Mouse (Mus musculus) forebrain, embryonic 16.5 days (tissue): ENCODE results near the gene Dennd1a. TPM values are rescaled to one million over a fixed set of nuclear protein-coding genes. Genes with fewer than 3 reads are reported as not detected.
A peak's percentile ranks its signal among the peaks of the same experiment; 100 is the strongest.

ENCODE experiments used
- ATAC-seq: fragments of 200-750 bp; cut with Nextera tagmentation; 2 replicates; pipeline ENCODE4 v1.8.0; 2017; ENCODE audit warnings: mild to moderate bottlenecking, moderate library complexity
- H3K27ac ChIP-seq: fragments of 300-500 bp; sonication (generic); 2 replicates; pipeline ENCODE4 v1.5.1; 2014; ENCODE audit warnings: low read length, control low read depth
- H3K27me3 ChIP-seq: fragments of 300-500 bp; sonication (generic); replicated peaks from 2 replicates; pipeline ENCODE4 v1.6.1; 2014; ENCODE audit warnings: low read length; ENCODE audit not compliant: control insufficient read depth, insufficient read depth
- H3K36me3 ChIP-seq: fragments of 300-500 bp; sonication (generic); 2 replicates; pipeline ENCODE4 v1.6.1; 2014; ENCODE audit not compliant: control insufficient read depth, insufficient read depth
- H3K4me1 ChIP-seq: fragments of 300-500 bp; sonication (generic); replicated peaks from 2 replicates; pipeline ENCODE4 v1.6.1; 2014; ENCODE audit warnings: low read length; ENCODE audit not compliant: control insufficient read depth, insufficient read depth
- H3K4me2 ChIP-seq: fragments of 300-500 bp; sonication (generic); 2 replicates; pipeline ENCODE4 v1.6.1; 2014; ENCODE audit warnings: mild to moderate bottlenecking, low read length, control low read depth
- H3K4me3 ChIP-seq: fragments of 300-500 bp; sonication (generic); replicated peaks from 2 replicates; pipeline ENCODE4 v1.5.1; 2014; ENCODE audit warnings: mild to moderate bottlenecking, low read length, control low read depth
- H3K9ac ChIP-seq: fragments of 300-500 bp; sonication (generic); replicated peaks from 2 replicates; pipeline ENCODE4 v1.6.1; 2014; ENCODE audit warnings: low read depth, low read length, control low read depth
- H3K9me3 ChIP-seq: fragments of 300-500 bp; sonication (generic); 2 replicates; pipeline ENCODE4 v1.6.1; 2016; ENCODE audit warnings: low read length; ENCODE audit not compliant: control insufficient read depth
- WGBS: fragments of 180-500 bp; shearing (Covaris S2); extraction: QIAGEN DNeasy Blood & Tissue Kit; methylation state at CpG from one replicate; pipeline ENCODE4 v1.1.7; 2014; 5-methylcytosine and 5-hydroxymethylcytosine counted together
- polyA plus RNA-seq: library from polyadenylated mRNA; unstranded; fragments of >200 nt; fragmentation: Nextera tagmentation; extraction: Ambion mirVana; gene quantifications from 2 replicates; pipeline ENCODE4 v1.2.1, GENCODE M21; 2015

Gene Dennd1a
- polyA plus RNA-seq, 1 experiment from 2014 or later: 19.5 TPM

DNA sequence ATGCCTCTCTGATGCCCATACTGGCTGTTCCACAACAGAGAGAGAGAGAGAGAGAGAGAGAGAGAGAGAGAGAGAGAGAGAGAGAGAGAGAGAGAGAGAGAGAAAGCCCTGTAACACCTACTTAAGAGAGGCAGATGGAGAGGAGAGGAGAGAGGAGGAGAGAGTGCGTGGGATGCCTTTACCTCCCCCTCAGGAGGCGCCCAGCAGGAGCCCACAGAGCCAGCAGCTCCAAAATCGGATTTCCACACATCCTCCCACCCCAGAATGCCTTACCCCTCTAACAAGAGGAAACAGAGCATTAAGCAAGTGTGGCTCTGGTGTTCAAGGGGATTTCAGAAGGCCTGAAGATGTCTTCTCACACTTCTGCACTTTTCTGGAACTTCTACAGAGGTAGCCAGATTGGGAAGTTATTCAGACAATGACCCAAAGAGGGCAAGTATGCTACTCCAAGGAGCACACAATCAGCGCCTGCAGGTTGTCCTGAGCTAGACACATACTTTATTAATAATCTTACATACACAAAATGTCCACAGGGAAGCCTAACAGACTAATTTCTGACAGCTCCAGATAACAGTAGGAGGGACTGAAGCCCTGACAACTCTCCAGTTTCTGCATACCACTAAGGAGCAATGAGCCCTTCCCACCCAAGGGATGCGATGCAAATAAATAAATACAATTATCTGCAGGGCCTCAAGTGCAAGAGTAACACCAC is 161.4 kb downstream of the Dennd1a start:
- H3K9me3 ChIP-seq: no peaks in the 10 kb centered on the region
- H3K4me3 ChIP-seq: no peak overlapping the region
- H3K27ac ChIP-seq: no peak overlapping the region
- no peaks in the 10 kb centered on the region for H3K4me1 ChIP-seq
- H3K4me2 ChIP-seq: no peak overlapping the region
- no peaks in the 10 kb centered on the region for H3K27me3 ChIP-seq
- H3K9ac ChIP-seq: no peak overlapping the region
- 59% methylated on average over 5 of the region's 5 CpGs for WGBS
- H3K36me3 ChIP-seq: no peaks in the 10 kb centered on the region
- ATAC-seq: no peak

DNA sequence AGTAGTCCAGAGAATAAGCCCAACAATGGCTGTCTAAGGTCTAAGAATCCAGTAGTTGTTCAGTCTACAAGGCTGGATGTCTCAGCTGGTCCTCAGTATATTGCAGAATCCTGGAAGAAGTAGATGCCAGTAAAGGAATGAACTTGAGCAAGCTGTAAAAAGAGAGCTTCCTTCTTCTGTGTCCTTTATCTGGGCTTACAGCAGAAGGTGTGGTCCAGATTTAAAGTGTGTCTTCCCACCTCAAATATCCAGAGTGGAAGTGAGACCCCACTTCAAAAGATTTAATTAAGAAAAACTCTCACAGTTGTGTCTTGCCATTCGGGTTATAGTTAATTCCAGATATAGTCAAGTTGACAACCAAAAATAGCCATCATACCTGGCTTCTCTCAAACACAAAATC is 162.5 kb downstream of the Dennd1a start:
- Histone ChIP-seq H3K9me3 (no peaks in the 10 kb centered on the region), H3K27ac (no peak overlapping the region), H3K4me3 (no peak overlapping the region), H3K9ac (no peak overlapping the region), H3K4me2 (no peak overlapping the region), H3K4me1 (no peaks in the 10 kb centered on the region), H3K27me3 (no peaks in the 10 kb centered on the region), H3K36me3 (no peaks in the 10 kb centered on the region)
- 81% methylated on average over 1 of the region's 1 CpGs for WGBS
- ATAC-seq: no peak

DNA sequence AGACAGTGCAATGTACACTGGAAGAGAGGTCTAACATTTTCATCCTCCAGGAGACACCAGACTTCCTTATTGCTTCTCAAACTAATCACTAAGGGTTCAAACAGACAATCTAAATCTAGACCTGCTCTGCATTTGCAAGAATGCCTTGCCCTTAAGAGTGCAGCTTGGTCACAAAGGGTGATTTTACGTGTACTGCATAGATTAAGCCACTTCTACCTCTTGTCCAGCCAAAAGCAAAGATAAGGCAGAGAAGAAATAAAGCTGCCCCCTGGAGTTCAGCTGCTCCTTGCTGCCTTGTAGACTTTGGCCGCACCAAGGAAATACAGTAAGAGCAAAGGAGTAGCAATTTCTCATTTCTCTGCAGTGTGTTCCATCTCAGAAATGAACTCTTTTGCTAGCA is 172.2 kb downstream of the Dennd1a start:
- no peaks in the 10 kb centered on the region for H3K36me3 ChIP-seq
- no peak overlapping the region for H3K4me2 ChIP-seq
- no peaks in the 10 kb centered on the region for H3K27me3 ChIP-seq
- H3K4me1 ChIP-seq: 0 out of 2 replicates have a peak, but pooled peaks cover 2% of the 10 kb centered on the region
- H3K27ac ChIP-seq: no peak overlapping the region
- ATAC-seq: no peak
- H3K4me3 ChIP-seq: no peak overlapping the region
- WGBS: 61% methylated on average over 2 of the region's 2 CpGs
- no peak overlapping the region for H3K9ac ChIP-seq
- H3K9me3 ChIP-seq: no peaks in the 10 kb centered on the region

DNA sequence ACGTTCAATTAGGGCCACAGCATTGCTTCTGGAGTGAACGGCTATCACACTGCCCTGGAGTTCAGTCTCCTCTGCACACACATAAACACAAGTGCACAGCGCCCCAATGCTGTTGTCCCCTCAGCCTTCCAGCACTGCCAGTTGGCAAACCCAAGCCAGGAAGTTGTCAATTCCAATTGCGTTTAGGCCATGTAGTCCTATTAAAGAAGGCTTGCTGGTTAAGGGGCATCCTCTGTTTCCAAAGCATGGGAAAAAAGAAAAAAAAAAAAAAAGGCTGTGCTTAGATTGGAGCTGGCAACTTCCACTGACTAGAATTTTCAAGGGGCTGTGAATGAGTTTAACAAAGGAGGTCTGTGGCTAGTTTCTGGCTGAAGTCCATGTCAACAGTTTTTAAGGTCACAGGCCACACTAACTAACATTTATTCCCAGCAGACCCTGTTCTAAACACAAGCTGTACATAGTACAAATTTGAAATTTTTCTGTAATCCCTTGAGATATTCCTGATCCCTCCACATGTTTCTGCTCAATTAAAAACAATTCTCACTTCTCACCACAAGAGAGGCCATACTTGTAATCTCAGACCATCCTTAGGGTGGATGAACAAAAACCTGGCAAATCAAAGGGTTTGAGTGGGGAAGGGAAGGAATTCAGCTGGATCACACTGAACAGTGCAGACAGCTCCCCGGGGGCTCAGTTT is 175.4 kb downstream of the Dennd1a start:
- H3K36me3 ChIP-seq: no peaks in the 10 kb centered on the region
- 0 out of 2 replicates have a peak, but pooled peaks cover 2% of the 10 kb centered on the region for H3K4me1 ChIP-seq
- H3K27me3 ChIP-seq: no peaks in the 10 kb centered on the region
- H3K9ac ChIP-seq: no peak overlapping the region
- no peaks in the 10 kb centered on the region for H3K9me3 ChIP-seq
- peak; percentile 90 for ATAC-seq
- H3K27ac ChIP-seq: peak overlapping the region; percentile 25
- no peak overlapping the region for H3K4me3 ChIP-seq
- WGBS: 19% methylated on average over 5 of the region's 5 CpGs
- no peak overlapping the region for H3K4me2 ChIP-seq

DNA sequence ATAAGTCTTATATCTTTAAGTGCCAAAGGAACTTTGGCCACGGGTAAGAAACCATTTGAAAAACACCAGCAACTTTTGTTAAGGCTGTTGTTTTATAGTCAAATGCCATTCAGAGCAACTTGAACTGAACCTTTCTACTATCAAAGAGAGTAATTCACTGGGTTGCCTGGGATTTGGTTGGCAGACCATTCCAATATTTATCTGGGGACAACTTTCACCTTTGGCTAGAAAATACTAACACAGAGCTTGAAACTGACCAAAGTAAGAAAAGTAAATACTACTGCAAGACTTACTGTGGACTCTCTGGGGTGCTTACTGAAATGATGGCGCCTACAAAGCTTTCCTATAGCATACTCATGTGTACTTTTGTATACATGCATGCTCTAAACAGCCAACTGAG is 178.6 kb downstream of the Dennd1a start:
- Histone ChIP-seq H3K9ac (no peak overlapping the region), H3K4me2 (no peak overlapping the region), H3K27ac (no peak overlapping the region), H3K4me1 (0 out of 2 replicates have a peak, but pooled peaks cover 2% of the 10 kb centered on the region), H3K36me3 (no peaks in the 10 kb centered on the region), H3K27me3 (no peaks in the 10 kb centered on the region), H3K4me3 (no peak overlapping the region), H3K9me3 (no peaks in the 10 kb centered on the region)
- no peak for ATAC-seq
- 57% methylated on average over 2 of the region's 2 CpGs for WGBS

DNA sequence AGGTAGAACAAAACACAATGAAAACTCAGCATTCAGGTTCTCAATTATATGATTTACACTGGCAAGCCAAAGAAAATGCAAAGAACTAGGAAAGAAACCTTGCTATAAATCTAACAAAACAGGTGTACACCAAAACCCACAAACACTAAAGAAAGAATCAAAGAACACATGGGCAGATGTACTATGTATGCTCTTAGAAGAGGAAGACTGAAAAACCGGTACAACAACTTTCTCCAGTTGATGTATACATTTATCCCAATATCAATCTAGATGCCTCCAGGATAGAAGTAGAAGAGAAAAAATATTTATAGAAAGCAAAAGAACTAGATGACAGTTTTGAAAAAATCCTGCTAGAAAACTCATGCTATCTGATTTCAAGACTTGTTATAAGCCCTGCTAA is 184.5 kb downstream of the Dennd1a start:
- 90% methylated on average over 1 of the region's 1 CpGs for WGBS
- peaks cover 18% of the 10 kb centered on the region for H3K4me1 ChIP-seq
- no peak for ATAC-seq

DNA sequence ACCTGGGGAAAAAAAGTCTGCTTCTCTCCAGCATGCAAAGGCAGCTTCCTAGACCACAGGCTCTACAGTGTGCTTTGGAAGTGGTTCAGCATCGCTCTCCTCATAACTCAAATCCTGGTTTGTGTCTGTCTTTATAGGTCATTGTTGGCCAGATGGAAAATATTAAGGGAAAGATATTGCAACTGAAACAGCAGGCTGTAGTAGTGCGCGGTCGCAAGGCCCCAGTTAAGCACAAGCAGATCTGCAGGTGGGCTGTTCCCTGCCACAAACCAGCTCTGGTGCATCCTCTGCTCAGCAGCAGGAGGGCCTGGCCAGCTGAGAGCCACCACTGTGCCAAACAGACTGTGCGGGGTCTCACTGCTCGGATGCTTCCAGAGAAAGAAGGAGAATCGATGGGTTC is 186.9 kb downstream of the Dennd1a start:
- Histone ChIP-seq H3K27me3 (no peaks in the 10 kb centered on the region), H3K4me3 (no peak overlapping the region), H3K9me3 (no peaks in the 10 kb centered on the region), H3K4me2 (no peak overlapping the region), H3K36me3 (no peaks in the 10 kb centered on the region), H3K4me1 (peaks cover 36% of the 10 kb centered on the region), H3K9ac (no peak overlapping the region), H3K27ac (0 out of 2 replicates have a peak overlapping the region, but pooled peaks have one; percentile 2)
- no peak for ATAC-seq
- WGBS: 17% methylated on average over 7 of the region's 7 CpGs

More for the DNA sequence above, 184.5 kb downstream of the Dennd1a start:
- Histone ChIP-seq H3K36me3 (no peaks in the 10 kb centered on the region), H3K27me3 (no peaks in the 10 kb centered on the region), H3K9ac (no peak overlapping the region), H3K9me3 (no peaks in the 10 kb centered on the region), H3K27ac (no peak overlapping the region), H3K4me3 (no peak overlapping the region), H3K4me2 (no peak overlapping the region)

DNA sequence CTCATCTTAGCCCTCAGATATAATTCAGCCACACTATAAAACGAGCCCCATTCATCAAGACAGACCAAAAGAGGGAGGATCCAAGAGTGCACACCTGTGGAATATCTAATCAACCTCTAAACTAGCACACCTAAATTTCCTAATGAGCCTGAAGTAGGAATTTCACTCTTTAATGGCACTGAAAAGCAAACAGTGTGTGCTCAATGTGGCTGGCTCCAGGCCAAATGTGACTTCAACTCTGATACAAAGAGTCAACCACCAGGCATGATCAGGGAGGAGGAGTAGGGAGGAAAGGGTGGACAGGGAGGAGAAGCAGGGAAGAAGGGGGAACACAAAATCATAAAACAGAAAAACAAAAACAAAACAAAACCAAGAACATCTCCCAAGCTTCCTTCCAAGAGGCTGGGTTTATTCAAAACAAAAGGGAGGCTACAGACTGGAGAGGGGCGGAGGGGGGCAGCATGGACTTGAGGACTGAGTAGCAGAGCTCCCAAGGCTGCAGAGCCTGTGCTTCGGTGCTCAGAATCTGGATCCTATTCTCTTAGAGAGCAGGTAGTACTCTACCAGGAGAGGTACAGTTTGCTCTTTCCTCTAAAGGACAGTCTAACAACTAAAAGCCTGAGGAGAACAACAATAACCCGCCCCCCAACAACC is 187.9 kb downstream of the Dennd1a start:
- H3K4me3 ChIP-seq: no peak overlapping the region
- H3K27me3 ChIP-seq: no peaks in the 10 kb centered on the region
- no peaks in the 10 kb centered on the region for H3K36me3 ChIP-seq
- H3K9ac ChIP-seq: no peak overlapping the region
- no peak overlapping the region for H3K27ac ChIP-seq
- H3K9me3 ChIP-seq: no peaks in the 10 kb centered on the region
- WGBS: 29% methylated on average over 4 of the region's 4 CpGs
- peak; percentile 52; the same call in 1 of the 2 replicates for ATAC-seq
- no peak overlapping the region for H3K4me2 ChIP-seq
- peaks cover 45% of the 10 kb centered on the region for H3K4me1 ChIP-seq

DNA sequence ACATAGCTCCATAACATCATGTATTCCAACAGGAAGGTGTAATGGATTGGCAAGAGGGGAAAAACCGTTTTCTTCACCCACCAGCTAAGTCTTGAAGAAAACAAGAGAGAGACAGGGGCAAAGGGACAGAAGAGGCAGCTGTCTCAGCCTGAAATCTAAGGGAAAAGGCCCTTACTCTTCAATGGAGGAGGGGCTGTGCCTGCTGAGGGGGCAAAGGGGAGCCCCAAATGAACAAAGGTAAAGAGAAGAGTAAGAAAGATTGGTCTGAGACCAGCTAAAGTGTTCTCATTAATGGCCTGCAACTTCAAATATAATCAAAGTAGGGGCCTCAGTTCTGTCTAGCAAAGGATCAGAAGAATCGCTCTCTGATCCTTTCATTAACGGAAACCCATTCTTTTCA is 189.7 kb downstream of the Dennd1a start:
- WGBS: 18% methylated on average over 3 of the region's 3 CpGs
- Histone ChIP-seq H3K9ac (no peak overlapping the region), H3K27me3 (no peaks in the 10 kb centered on the region), H3K4me2 (no peak overlapping the region), H3K9me3 (no peaks in the 10 kb centered on the region), H3K27ac (no peak overlapping the region), H3K4me1 (peaks cover 47% of the 10 kb centered on the region), H3K4me3 (no peak overlapping the region), H3K36me3 (no peaks in the 10 kb centered on the region)
- ATAC-seq: no peak
